Mouse (Mus musculus) heart, adult 2 months (tissue): Measurements from ENCODE around the gene Cpsf4l.

Source experiments
- CTCF ChIP-seq: fragments of 200-600 bp; IDR thresholded peaks from 2 replicates; pipeline ENCODE4 v1.8.1; 2022; ENCODE audit warnings: antibody characterized with exemption, mild to moderate bottlenecking, moderate library complexity
- EP300 ChIP-seq: fragments of 200-500 bp; IDR thresholded peaks from 2 replicates; pipeline ENCODE4 v1.6.1; 2011; ENCODE audit warnings: low read depth, low read length, control low read depth; ENCODE audit not compliant: insufficient read depth
- POLR2A ChIP-seq: fragments of 200-500 bp; IDR thresholded peaks from 2 replicates; pipeline ENCODE4 v1.6.1; 2011; ENCODE audit warnings: mild to moderate bottlenecking, low read depth, low read length, control low read depth; ENCODE audit not compliant: insufficient read depth

DNA sequence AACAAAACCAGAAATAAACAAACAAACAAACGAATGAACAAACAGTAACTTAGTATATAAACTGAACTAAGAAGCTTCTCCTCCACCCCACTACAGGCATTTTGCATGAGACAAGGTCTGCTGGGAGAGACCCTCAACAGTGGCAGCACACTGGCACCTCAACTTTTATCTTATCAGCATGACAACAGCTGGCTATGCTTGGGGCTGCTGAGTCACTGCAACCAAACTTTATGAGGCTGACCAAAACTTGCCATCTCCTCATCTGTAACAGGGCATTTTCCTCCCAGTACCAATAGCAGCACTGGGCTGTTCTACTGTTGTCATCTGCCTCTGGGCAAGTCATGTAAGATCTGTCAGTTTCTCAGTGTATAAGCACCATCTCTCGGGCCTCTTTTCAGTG is 28.9 kb downstream of the Cpsf4l start:
- TF ChIP-seq EP300 (no peak), CTCF (no peak), POLR2A (no peak)
